Mouse (Mus musculus) midbrain, embryonic 11.5 days (tissue): ENCODE results near the gene Phldb3. TPM values are rescaled to one million over a fixed set of nuclear protein-coding genes. Genes with fewer than 3 reads are reported as not detected.
A peak's percentile ranks its signal among the peaks of the same experiment; 100 is the strongest.

Source experiments
- ATAC-seq: fragments of 200-750 bp; cut with Nextera tagmentation; 2 replicates; pipeline ENCODE4 v1.8.0; 2017; ENCODE audit warnings: moderate TSS enrichment, moderate library complexity; ENCODE audit not compliant: low FRiP score
- DNase-seq: peaks from one replicate; pipeline ENCODE4 v3.0.0; 2015; ENCODE audit warnings: low spot score; ENCODE audit errors: missing footprints
- H3K27ac ChIP-seq: fragments of 300-500 bp; sonication (generic); 2 replicates; pipeline ENCODE4 v1.5.1; 2014; ENCODE audit warnings: low read depth, low read length
- H3K27me3 ChIP-seq: fragments of 300-500 bp; sonication (generic); 2 replicates; pipeline ENCODE4 v1.6.1; 2014; ENCODE audit warnings: mild to moderate bottlenecking, low read length, moderate library complexity, mixed read lengths; ENCODE audit not compliant: control insufficient read depth, insufficient read depth
- H3K36me3 ChIP-seq: fragments of 300-500 bp; sonication (generic); 2 replicates; pipeline ENCODE4 v1.6.1; 2014; ENCODE audit warnings: mild to moderate bottlenecking, low read length, moderate library complexity, mixed read lengths; ENCODE audit not compliant: control insufficient read depth, insufficient read depth
- H3K4me1 ChIP-seq: fragments of 300-500 bp; sonication (generic); 2 replicates; pipeline ENCODE4 v1.6.1; 2014; ENCODE audit warnings: low read length; ENCODE audit not compliant: control insufficient read depth, insufficient read depth
- H3K4me2 ChIP-seq: fragments of 300-500 bp; sonication (generic); 2 replicates; pipeline ENCODE4 v1.6.1; 2014; ENCODE audit warnings: mild to moderate bottlenecking, moderate library complexity
- H3K4me3 ChIP-seq: fragments of 300-500 bp; sonication (generic); 2 replicates; pipeline ENCODE4 v1.5.1; 2014; ENCODE audit warnings: low read depth, low read length
- H3K9ac ChIP-seq: fragments of 300-500 bp; sonication (generic); 2 replicates; pipeline ENCODE4 v1.6.1; 2014; ENCODE audit warnings: low read length
- H3K9me3 ChIP-seq: fragments of 300-500 bp; sonication (generic); 2 replicates; pipeline ENCODE4 v1.6.1; 2016; ENCODE audit warnings: low read length; ENCODE audit not compliant: control insufficient read depth
- WGBS: fragments of 180-500 bp; shearing (Covaris S2); extraction: QIAGEN DNeasy Blood & Tissue Kit; methylation state at CpG from one replicate; pipeline ENCODE4 v1.1.7; 2014; 5-methylcytosine and 5-hydroxymethylcytosine counted together
- polyA plus RNA-seq: library from polyadenylated mRNA; unstranded; fragments of >200 nt; fragmentation: Nextera tagmentation; extraction: Ambion mirVana; gene quantifications from 2 replicates; pipeline ENCODE4 v1.2.1, GENCODE M21; 2014

Gene Phldb3
- polyA plus RNA-seq, 1 experiment from 2014 or later, result not detected

- no peaks in the 10 kb centered on the region for H3K36me3 ChIP-seq
- 2% methylated on average over 17 of the region's 18 CpGs for whole genome bisulfite sequencing
- peaks cover 40% of the 10 kb centered on the region for H3K27me3 ChIP-seq
- no peaks in the 10 kb centered on the region for H3K9me3 ChIP-seq
- DNase-seq (peak; percentile 88), ATAC-seq (peak; percentile 40; the same call in 1 of the 2 replicates)
- H3K4me3 ChIP-seq, result peak overlapping the region; percentile 3; the same call in 1 of the 2 replicates
- no peak overlapping the region for H3K9ac ChIP-seq
- peaks cover 10% of the 10 kb centered on the region for H3K4me1 ChIP-seq
- peak overlapping the region; percentile 30; the same call in 1 of the 2 replicates for H3K4me2 ChIP-seq
- H3K27ac ChIP-seq, result no peak overlapping the region
These were observed 26.5 kb downstream of the Phldb3 start for GRCm38 (mm10) chr7:24637046-24637445.

GRCm38 (mm10) chr7:24638026-24638856 is 27.7 kb downstream of the Phldb3 start:
- Histone ChIP-seq H3K36me3 (no peaks in the 10 kb centered on the region), H3K27ac (no peak overlapping the region), H3K4me1 (peaks cover 10% of the 10 kb centered on the region), H3K27me3 (peaks cover 40% of the 10 kb centered on the region), H3K9ac (no peak overlapping the region), H3K9me3 (no peaks in the 10 kb centered on the region), H3K4me3 (peak overlapping the region; percentile 29), H3K4me2 (peak overlapping the region; percentile 62)
- 4% methylated on average over 35 of the region's 35 CpGs for WGBS
- ATAC-seq (peak; percentile 43), DNase-seq (peak; percentile 87)

GRCm38 (mm10) chr7:24640450-24640849 is 29.9 kb downstream of the Phldb3 start:
- Histone ChIP-seq H3K36me3 (no peaks in the 10 kb centered on the region), H3K27me3 (peaks cover 40% of the 10 kb centered on the region), H3K9me3 (no peaks in the 10 kb centered on the region), H3K4me2 (no peak overlapping the region), H3K4me3 (no peak overlapping the region), H3K4me1 (peaks cover 10% of the 10 kb centered on the region), H3K9ac (no peak overlapping the region), H3K27ac (no peak overlapping the region)
- WGBS, result 60% methylated on average over 13 of the region's 13 CpGs
- DNase-seq, result no peak
- no peak for ATAC-seq

- Histone ChIP-seq H3K27ac (no peak overlapping the region), H3K36me3 (no peaks in the 10 kb centered on the region), H3K27me3 (peaks cover 22% of the 10 kb centered on the region), H3K9me3 (no peaks in the 10 kb centered on the region), H3K4me1 (peaks cover 4% of the 10 kb centered on the region), H3K9ac (no peak overlapping the region), H3K4me3 (no peak overlapping the region), H3K4me2 (no peak overlapping the region)
- whole genome bisulfite sequencing, result 8% methylated on average over 9 of the region's 9 CpGs
- ATAC-seq (peak; percentile 9; the same call in 1 of the 2 replicates), DNase-seq (peak; percentile 91)
These were observed 31.9 kb downstream of the Phldb3 start for GRCm38 (mm10) chr7:24642491-24642890.

GRCm38 (mm10) chr7:24644492-24644891 is 33.9 kb downstream of the Phldb3 start:
- H3K4me2 ChIP-seq, result no peak overlapping the region
- DNase-seq, result no peak
- H3K27ac ChIP-seq, result no peak overlapping the region
- H3K9me3 ChIP-seq, result no peaks in the 10 kb centered on the region
- no peak for ATAC-seq
- no peaks in the 10 kb centered on the region for H3K36me3 ChIP-seq
- H3K4me3 ChIP-seq, result no peak overlapping the region
- H3K27me3 ChIP-seq, result peaks cover 5% of the 10 kb centered on the region; the same call in 1 of the 2 replicates
- no peak overlapping the region for H3K9ac ChIP-seq
- 80% methylated on average over 6 of the region's 6 CpGs for WGBS
- H3K4me1 ChIP-seq, result no peaks in the 10 kb centered on the region

- no peak for ATAC-seq
- no peaks in the 10 kb centered on the region for H3K4me1 ChIP-seq
- peaks cover 1% of the 10 kb centered on the region; the same call in 1 of the 2 replicates for H3K27me3 ChIP-seq
- H3K4me3 ChIP-seq, result no peak overlapping the region
- H3K36me3 ChIP-seq, result no peaks in the 10 kb centered on the region
- 74% methylated on average over 7 of the region's 7 CpGs for WGBS
- H3K4me2 ChIP-seq, result no peak overlapping the region
- no peak for DNase-seq
- no peak overlapping the region for H3K27ac ChIP-seq
- no peak overlapping the region for H3K9ac ChIP-seq
- H3K9me3 ChIP-seq, result no peaks in the 10 kb centered on the region
These were observed 34.4 kb downstream of the Phldb3 start for GRCm38 (mm10) chr7:24644996-24645395.

- Histone ChIP-seq H3K4me1 (no peaks in the 10 kb centered on the region), H3K27ac (no peak overlapping the region), H3K9me3 (no peaks in the 10 kb centered on the region), H3K27me3 (no peaks in the 10 kb centered on the region), H3K9ac (no peak overlapping the region), H3K4me3 (no peak overlapping the region), H3K36me3 (no peaks in the 10 kb centered on the region), H3K4me2 (no peak overlapping the region)
- DNase-seq (no peak), ATAC-seq (no peak)
- 83% methylated on average over 7 of the region's 7 CpGs for WGBS
These were observed 35.9 kb downstream of the Phldb3 start for GRCm38 (mm10) chr7:24646486-24646885.

- Histone ChIP-seq H3K4me1 (no peaks in the 10 kb centered on the region), H3K9me3 (no peaks in the 10 kb centered on the region), H3K4me2 (no peak overlapping the region), H3K27me3 (no peaks in the 10 kb centered on the region), H3K27ac (no peak overlapping the region), H3K4me3 (no peak overlapping the region), H3K9ac (no peak overlapping the region), H3K36me3 (no peaks in the 10 kb centered on the region)
- 22% methylated on average over 7 of the region's 7 CpGs for WGBS
- ATAC-seq, result peak; percentile 50; the same call in 1 of the 2 replicates
- DNase-seq, result peak; percentile 94
These were observed 43.1 kb downstream of the Phldb3 start for GRCm38 (mm10) chr7:24653681-24654080.

- DNase-seq, result no peak
- Histone ChIP-seq H3K9ac (no peak overlapping the region; the same call in 1 of the 2 replicates), H3K27ac (no peak overlapping the region), H3K4me3 (no peak overlapping the region), H3K9me3 (no peaks in the 10 kb centered on the region), H3K27me3 (no peaks in the 10 kb centered on the region), H3K4me2 (no peak overlapping the region), H3K36me3 (no peaks in the 10 kb centered on the region), H3K4me1 (no peaks in the 10 kb centered on the region; the same call in 1 of the 2 replicates)
- WGBS, result 70% methylated on average over 12 of the region's 12 CpGs
- ATAC-seq, result no peak
These were observed 49.3 kb downstream of the Phldb3 start for GRCm38 (mm10) chr7:24659737-24660357.
